Mouse (Mus musculus) olfactory bulb, adult 2 months (tissue): ENCODE measurements around the gene Krtap14.

Source experiments
- CTCF ChIP-seq: fragments of 200-500 bp; IDR thresholded peaks from 2 replicates; pipeline ENCODE4 v1.5.1; 2012; ENCODE audit warnings: low read depth, mild to moderate bottlenecking, low read length, moderate library complexity; ENCODE audit not compliant: insufficient read depth
- POLR2A ChIP-seq: fragments of 200-500 bp; IDR thresholded peaks from 2 replicates; pipeline ENCODE4 v1.6.1; 2012; ENCODE audit warnings: mild to moderate bottlenecking, low read depth, low read length, moderate library complexity; ENCODE audit not compliant: insufficient read depth

- TF ChIP-seq POLR2A: no peak
- no peak for TF ChIP-seq CTCF
These were observed 14.1 kb downstream of the Krtap14 start, which contains the start of gene Gm20741 for GRCm38 (mm10) chr16:88811827-88812226.
